Mouse (Mus musculus): ENCODE measurements around the gene Bbs5. TPM values are rescaled to one million over a fixed set of nuclear protein-coding genes. Genes with fewer than 3 reads are reported as not detected.

Gene Bbs5
- 0.37 and 1.1 TPM in 2 replicates for polyA plus RNA-seq (2012; rRNA removed; ENCODE audit: low replicate concordance)

GRCm38 (mm10) chr2:69646726-69647490, at the start of gene Bbs5:
Bbs5 (plus strand) TSS chr2:69647171.

GRCm38 (mm10) chr2:69669853-69670252, 22.9 kb downstream of the Bbs5 start, which contains the start of gene Klhl41:
Klhl41 (plus strand) TSS chr2:69670120.

GRCm38 (mm10) chr2:69712981-69713625, 66.1 kb downstream of the Bbs5 start, which contains the start of gene Fastkd1:
Fastkd1 (minus strand) TSS chr2:69713516.

Other genes with a start within 250 kb of the Bbs5 start
- 0.04 TPM in 2 replicates for gene Lrp2, start 61.1 kb upstream of the Bbs5 start, polyA plus RNA-seq (2012; rRNA removed; ENCODE audit: low replicate concordance)
- gene Klhl41, start 22.9 kb downstream of the Bbs5 start, polyA plus RNA-seq (2012; rRNA removed; ENCODE audit: low replicate concordance), result 34.3 TPM in 1 of 2 replicates, not detected in the other
- gene Fastkd1, start 66.3 kb downstream of the Bbs5 start, polyA plus RNA-seq (2012; rRNA removed; ENCODE audit: low replicate concordance), result 3.6 and 6.7 TPM in 2 replicates
- 0.63 and 2.2 TPM in 2 replicates for gene Ppig, start 75.4 kb downstream of the Bbs5 start, polyA plus RNA-seq (2012; rRNA removed; ENCODE audit: low replicate concordance)
- 0.06 and 0.36 TPM in 2 replicates for gene Ccdc173, start 142.4 kb downstream of the Bbs5 start, polyA plus RNA-seq (2012; rRNA removed; ENCODE audit: low replicate concordance)
- 22.3 and 116 TPM in 2 replicates for gene Phospho2, start 142.5 kb downstream of the Bbs5 start, polyA plus RNA-seq (2012; rRNA removed; ENCODE audit: low replicate concordance)
- 0.48 and 3.5 TPM in 2 replicates for gene Klhl23, start 174.8 kb downstream of the Bbs5 start, polyA plus RNA-seq (2012; rRNA removed; ENCODE audit: low replicate concordance)
- 0.98 and 3.9 TPM in 2 replicates for gene Ssb, start 214.4 kb downstream of the Bbs5 start, polyA plus RNA-seq (2012; rRNA removed; ENCODE audit: low replicate concordance)
- 3.2 and 5.9 TPM in 2 replicates for gene Mettl5, start 238.4 kb downstream of the Bbs5 start, polyA plus RNA-seq (2012; rRNA removed; ENCODE audit: low replicate concordance)

Data from mammary gland, adult 2 months (tissue).